Mouse (Mus musculus): ENCODE measurements around the gene Pak4.

Gene Pak4

DNA sequence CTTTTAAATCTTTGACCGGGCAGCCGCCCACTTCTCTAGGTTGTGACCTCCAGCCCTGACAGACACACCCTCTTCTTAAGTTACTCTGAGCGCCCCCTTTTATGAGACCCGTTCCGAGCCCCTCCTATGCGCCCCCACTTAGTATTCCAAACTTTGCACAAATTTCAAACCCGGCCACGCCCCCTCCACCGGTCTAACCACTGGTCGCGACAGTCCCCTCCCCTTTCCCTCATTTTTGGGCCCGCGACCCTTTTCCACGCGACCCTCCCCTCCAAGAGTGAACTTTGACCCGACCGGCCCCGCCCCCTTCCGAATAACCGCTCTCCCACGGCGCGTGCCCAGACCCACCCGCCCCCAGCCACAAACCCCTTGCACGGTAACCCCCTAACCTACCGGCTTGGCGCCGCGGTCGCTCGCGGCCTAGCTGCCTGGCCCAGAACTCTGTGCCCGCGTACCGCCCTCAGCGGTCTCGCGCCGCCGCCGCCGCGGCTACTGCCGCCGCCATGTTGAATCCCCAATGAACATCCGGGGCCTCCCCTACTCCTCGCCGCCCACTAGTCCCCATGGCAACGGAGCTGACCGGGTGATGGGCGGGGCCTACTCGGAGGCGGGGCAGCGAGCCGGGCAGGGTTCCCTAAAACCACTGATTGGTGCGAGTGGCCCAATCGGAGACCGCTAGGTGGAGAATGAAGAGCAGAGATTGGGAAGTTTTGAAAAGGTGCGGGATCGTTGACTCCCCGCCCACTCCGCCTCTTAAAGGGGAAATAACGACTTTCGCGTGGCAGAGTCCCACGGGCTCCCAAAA, at the start of gene Pak4, which contains the start of gene Samd4b:
Gene Pak4 (minus strand): TSS at position 544 of the 805 bp plus-strand sequence.
Gene Samd4b (minus strand): TSS at position 503 of the 805 bp plus-strand sequence.
- in situ Hi-C loops (cut with MboI, MseI): loop anchor here in 1 of 2 experiments (5.0 kb wide), 1 partner anchor 71 kb away; no protein-coding TSS in a partner anchor

DNA sequence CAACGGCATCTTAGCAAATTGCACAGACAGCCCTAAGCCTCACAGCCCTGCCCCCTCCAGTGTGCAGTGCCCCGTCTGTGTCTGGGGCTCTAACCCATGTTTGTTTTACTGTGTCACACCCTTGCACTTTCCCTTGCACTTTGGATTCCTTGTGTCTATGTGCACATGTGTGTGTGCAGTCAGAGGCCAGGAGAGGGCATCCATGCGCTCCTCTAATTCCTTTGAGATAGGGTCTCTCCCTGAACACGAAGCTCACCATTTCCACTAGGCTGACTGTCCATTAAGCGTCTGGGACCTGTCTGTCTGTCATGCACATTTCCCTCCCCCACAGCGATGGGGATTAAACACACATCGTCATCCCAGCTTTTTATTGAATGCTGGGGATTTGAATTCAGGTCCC, 49.0 kb upstream of the Pak4 start:
- in situ Hi-C loops (cut with MboI, MseI): no loop called here

DNA sequence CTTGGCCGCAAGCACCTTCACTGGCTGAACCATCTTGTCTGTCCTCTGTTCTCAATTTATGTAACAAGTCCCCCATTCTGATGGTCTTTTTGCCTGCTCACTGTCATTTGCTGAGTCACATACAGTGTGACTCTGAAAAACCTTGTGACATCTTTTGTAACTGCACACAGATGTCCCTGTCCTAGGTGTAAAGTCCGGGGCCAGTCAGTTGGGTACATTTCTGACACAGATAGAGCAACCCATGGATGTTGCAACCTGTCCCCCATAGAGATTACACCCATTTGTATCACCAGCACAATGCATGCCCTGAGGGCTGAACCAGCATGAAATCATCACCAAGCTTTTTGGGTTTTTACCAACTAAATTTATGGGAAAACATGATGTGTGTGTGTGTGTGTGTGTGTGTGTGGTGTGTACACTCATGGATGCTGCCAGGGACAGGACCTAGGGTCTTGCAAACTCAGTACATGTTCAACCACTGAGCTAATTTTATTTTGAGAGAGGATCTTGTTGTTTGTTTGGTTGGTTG, 48.0 kb upstream of the Pak4 start:
- in situ Hi-C loops (cut with MboI, MseI): no loop called here

DNA sequence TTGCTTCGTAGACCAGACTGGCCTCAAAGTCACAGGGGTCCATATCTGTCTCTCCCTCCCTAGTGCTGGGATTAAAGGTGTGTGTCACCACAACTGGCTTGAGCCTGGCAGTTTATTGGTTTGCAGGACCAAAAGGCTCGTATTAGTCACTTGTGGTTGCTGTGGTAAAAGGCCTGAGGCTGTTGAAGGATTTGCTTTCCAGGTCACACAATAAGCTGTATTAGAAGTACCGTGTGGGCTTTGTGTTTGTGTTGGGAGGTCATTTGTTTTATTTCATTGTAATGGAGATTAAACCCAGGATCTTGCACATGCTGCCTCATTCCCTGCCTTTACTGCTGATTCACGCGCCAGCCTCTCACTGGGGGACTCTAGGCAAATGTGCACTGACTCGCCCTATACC, 47.4 kb upstream of the Pak4 start:
- in situ Hi-C loops (cut with MboI, MseI): no loop called here

DNA sequence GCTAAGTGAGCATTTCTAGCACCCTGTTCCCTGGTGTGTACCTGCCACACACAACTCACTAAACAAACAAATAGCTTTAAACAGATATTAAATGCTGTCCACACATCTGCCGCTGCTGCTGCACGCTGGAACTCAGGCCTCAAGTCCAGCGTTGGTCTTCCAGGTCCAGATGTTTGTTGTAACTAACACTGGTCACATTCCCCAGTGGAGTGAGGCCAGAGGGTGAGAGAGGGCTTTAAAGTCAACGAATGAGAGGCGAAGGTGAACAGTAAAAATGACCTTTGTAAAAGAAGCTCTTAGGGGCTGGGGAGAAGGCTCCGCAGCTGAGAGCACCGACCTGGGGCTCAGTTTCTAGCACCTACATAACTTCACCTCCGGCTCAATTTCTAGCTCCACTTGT, 43.6 kb upstream of the Pak4 start:
- in situ Hi-C loops (cut with MboI, MseI): no loop called here

DNA sequence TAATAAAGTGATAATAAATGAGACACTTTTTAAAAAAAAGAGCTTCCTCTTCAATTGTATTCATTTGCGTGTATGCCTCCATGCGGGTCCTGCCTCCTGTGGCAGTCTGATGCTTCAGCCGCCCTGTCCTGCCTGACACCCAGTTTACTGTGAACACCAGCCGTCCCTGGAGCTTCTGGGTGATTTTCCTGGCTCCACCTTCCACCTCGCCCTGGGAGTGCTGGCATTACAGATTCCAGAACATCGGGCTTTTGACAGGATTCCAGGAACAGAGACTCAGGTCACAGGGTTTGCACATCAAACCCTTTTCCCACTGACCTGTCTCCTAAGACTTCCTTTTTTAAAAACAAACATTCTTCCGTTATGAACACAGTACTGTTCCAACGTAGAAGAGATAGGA, 39.5 kb upstream of the Pak4 start:
- in situ Hi-C loops (cut with MboI, MseI): no loop called here

DNA sequence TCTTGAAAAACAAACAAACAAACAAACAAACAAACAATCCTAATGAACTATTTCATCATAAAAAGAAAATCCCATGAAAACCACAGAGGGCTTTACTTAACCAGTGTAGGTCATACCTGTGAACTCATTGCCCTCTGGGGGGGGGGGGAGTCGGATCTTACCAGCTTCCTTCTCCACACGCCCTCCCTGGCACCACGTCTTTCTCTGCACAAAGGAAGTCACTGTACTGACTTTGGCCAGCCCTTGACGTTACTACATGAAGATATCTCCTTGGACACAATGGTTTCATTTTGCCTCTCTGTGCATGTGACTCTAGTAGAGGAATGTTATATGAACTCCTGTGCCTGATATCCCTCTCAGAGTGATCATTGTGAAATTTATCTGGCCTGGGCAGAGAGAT, 36.1 kb upstream of the Pak4 start:
- in situ Hi-C loops (cut with MboI, MseI): no loop called here

DNA sequence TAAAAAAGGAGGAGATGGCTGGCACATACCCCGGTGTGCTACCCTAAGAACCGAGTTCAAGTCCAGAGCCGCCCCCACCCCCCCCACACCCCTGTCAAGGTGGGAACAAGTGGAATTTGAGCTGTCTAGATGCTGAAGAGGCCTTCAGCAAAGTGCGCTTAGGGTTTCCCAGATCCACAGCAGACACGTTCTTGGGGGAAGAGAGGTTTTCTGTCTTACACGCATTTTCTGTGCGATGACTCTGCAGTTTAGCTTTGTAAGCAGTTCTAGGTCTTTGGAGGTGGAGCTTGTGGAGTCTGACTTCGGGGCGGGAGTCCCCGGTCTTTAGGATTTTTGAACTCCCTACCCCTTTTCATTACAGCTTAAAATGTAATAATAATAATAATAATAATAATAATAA, 33.1 kb upstream of the Pak4 start, which contains the start of gene Acp7:
Gene Acp7 (minus strand): TSS at position 260 of the 400 bp plus-strand sequence.
- in situ Hi-C loops (cut with MboI, MseI): no loop called here

DNA sequence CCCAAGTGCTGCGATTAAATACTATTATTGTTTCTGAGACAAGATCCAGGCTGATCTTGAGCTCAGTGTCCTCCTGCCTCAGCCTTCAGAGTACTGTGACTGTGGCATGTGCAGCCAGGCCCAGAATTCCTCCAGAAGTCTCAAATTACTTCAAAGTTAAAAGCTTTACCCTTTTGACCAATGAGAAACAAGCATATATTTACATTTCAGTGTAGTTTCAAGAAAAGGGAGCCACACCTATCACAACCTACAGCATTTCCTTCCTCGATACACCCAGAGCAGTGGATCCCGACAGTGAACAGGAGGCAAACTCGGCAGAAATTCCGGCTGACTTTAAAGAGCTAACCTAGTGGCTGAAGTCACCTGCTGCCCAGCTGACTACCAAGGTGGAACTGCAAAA, 26.8 kb upstream of the Pak4 start:
- in situ Hi-C loops (cut with MboI, MseI): no loop called here

DNA sequence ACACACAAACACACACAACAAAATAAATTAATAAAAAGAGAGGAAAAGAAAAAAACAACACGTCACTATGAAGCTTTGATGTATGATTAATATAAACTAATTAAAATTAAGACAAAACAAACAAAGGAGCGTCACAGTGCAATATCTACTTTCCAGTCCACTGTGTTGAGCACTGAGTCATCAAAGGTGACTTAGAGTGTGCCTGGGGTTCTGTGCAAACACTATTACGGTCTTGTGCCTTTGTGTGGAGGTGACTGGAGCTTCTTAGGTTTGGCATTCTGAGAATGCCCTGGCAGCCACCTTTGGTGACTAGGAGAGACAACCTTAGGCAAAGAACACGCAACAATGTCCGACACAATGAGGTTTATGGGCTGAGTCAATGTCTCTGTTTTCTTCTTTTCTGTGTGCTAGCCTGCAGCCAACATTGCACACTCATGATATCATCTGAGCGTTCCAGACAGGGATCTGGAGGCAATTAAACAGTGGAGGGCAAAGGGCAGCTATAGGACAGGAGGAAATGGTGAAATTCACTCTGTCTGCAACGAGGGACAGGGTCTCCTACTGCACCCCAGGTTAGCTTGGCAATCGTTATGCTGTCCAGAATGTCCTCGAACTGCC, 21.2 kb upstream of the Pak4 start:
- in situ Hi-C loops (cut with MboI, MseI): no loop called here

DNA sequence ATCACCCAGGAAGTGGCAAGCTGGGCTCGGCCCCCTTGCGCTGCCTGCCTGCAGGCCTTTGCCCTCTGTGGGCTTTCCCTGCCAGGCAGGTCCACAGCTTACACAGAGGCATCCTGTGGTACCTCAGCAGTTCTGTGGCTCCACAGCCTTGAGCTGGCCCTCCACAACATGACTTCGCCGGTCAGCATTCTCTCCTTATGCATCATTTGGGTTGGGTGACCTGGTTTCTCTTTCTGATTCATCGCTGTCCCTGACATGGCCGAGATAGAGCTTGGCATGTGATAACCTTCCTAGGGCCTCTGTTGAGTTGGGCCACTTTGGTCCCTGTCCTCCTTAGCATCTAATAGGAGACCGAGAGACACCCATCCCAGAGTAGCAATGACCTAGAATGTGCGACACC, 8.0 kb upstream of the Pak4 start:
- in situ Hi-C loops (cut with MboI, MseI): loop anchor here in 1 of 2 experiments (5.0 kb wide), 2 partner anchors 121 to 239 kb away; no protein-coding TSS in a partner anchor

DNA sequence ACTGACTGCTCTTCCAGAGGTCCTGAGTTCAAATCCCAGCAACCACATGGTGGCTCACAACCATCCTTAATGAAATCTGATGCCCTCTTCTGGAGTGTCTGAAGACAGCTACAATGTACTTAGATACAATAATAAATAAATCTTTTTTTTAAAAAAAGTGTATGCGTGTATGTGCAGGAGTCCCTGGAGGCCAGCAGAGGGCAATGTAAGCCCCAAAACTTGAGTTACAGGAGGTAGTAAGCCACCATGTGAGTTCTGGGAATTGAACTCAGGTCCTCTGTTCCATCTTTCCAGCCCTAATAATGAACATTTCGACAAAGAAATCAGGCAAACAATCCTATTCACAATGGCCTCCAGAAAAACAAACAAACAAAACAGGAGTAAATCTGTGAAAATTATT, 5.8 kb upstream of the Pak4 start:
- in situ Hi-C loops (cut with MboI, MseI): loop anchor here in 1 of 2 experiments (5.0 kb wide), 1 partner anchor 36 kb away; no protein-coding TSS in a partner anchor

DNA sequence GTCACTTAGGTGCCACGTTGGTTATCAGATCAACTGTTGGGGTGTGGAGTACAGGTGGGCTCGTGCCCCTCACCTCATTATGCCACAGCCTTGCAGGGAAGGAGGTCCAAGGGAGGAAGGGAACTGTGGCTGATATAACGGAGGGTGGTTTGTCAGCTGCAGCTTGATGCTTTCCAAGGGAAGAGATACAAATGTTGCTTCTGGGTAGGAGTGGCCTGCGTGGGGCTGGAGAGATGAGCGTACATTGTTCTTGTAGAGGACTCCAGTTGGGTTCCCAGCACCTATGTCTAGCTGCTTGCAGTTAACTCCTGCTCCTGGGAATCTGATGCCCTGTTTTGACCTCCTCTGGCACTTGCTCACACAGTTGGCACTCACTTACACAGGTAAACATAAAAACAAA, 5.2 kb upstream of the Pak4 start:
- in situ Hi-C loops (cut with MboI, MseI): loop anchor here in 1 of 2 experiments (5.0 kb wide), 1 partner anchor 36 kb away; no protein-coding TSS in a partner anchor

DNA sequence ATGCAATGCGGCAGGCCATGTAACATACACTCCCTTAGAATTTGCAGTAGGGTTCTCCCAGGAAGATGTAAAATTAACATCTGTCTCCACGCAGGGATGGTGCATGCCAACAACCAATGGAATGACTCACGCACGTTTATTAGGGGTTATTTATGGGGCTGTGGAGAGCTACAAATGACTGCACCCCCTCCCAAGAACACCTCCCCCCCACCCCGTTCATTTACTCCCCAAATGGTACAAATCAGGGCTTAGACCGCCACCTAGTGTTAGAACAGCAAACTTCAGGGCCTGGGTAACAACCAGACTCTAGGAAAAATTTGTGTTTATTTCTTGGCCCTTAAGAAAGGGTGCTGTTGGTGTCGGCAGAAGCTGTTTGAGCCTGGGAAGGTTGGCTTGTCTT, 3.7 kb upstream of the Pak4 start:
- in situ Hi-C loops (cut with MboI, MseI): loop anchor here in 1 of 2 experiments (5.0 kb wide), 1 partner anchor 34 kb away; no protein-coding TSS in a partner anchor

DNA sequence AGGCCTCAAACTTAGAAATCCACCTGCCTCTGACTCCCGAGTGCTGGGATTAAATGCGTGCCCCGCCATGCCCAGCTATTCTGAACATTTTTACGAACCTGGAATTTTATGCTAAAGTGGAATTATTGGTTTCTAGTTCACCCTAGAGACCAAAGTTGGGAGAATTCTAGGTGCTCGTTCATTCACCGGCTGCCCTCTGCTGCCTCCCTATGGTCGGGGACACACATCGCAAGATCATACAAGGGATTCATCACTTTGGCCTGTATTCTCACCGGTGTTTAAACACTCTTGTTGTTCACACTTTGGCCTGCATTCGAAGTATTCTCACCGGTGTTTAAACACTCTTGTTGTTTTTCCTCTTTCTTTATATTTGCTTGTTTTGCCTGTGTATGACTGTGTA, 3.0 kb upstream of the Pak4 start:
- in situ Hi-C loops (cut with MboI, MseI): loop anchor here in 1 of 2 experiments (5.0 kb wide), 1 partner anchor 34 kb away; no protein-coding TSS in a partner anchor

DNA sequence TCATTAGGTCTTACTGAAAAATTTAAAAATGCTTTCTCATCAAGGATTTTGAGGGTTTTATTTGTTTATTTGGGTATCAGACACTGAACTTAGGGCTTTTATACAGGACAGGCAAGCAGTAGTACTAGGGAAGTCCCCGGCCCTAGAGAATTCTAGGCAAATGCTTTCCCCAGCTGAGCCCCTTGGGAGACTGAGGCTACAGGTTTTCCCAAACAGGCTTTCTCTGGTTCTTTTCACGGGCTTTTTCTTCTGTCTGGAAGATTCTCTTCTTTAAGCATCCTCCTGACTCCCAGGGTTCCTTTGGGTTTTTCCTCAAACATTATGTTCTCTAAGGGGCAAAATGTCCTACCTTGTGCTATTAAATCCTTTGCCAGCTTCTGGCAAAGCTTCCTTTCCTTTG, 966 bp upstream of the Pak4 start:
- in situ Hi-C loops (cut with MboI, MseI): loop anchor here in 1 of 2 experiments (5.0 kb wide), 1 partner anchor 72 kb away; no protein-coding TSS in a partner anchor

DNA sequence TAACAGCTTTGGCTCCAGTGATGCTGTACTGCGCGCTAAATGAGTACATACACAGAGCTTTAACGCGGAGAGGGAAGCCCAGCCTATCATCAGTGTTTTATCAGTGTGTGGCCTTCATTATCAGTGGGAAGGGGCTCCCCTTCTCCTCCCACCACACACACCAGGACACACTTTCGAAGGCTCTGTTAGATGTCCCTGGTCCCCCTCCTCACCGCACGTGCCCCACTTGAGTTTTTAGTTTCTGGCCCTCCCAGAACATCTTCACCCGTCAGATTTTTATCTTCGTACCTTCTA, 761 bp downstream of the Pak4 start:
- in situ Hi-C loops (cut with MboI, MseI): loop anchor here in 1 of 2 experiments (5.0 kb wide), 1 partner anchor 70 kb away; no protein-coding TSS in a partner anchor

DNA sequence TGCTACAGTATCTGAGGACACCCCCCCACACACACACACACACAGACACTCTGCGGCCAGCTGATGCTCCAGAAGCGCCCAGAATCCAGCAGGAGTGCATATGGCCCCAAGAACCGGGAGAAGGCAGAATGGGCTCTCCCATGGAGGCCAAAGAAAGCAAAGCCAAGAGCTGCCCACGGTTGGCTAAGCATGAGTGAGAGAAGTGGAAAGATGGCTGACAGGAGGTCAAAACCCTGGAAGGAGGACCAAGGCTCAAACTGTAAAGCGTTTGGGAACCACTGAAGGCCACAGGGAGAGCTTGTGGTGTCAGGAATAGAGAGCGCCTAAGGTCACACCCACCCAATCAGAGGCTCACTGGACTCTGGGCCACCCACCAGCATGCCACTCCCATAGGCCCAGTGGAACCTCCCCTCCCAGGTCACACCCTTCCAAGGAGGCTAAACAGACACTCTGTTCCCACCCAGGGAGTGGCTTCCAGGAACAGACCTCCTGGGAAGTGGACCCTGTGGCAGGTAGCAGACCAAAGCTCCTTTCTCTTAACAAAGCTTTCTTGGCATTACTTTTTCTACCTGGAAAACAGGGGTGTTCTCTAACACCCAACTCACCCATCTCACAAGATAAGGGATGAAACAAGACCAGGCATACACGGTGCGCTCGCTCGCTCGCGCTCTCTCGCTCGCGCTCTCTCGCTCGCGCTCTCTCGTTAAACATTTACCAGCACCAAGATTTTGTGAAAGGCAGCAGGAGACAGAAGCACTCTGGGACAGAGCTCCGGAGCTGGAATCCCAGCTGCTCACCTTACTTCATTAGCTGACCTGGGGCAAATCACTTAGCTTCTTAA, 1.3 kb downstream of the Pak4 start:
- in situ Hi-C loops (cut with MboI, MseI): loop anchor here in 1 of 2 experiments (5.0 kb wide), 1 partner anchor 69 kb away; no protein-coding TSS in a partner anchor

DNA sequence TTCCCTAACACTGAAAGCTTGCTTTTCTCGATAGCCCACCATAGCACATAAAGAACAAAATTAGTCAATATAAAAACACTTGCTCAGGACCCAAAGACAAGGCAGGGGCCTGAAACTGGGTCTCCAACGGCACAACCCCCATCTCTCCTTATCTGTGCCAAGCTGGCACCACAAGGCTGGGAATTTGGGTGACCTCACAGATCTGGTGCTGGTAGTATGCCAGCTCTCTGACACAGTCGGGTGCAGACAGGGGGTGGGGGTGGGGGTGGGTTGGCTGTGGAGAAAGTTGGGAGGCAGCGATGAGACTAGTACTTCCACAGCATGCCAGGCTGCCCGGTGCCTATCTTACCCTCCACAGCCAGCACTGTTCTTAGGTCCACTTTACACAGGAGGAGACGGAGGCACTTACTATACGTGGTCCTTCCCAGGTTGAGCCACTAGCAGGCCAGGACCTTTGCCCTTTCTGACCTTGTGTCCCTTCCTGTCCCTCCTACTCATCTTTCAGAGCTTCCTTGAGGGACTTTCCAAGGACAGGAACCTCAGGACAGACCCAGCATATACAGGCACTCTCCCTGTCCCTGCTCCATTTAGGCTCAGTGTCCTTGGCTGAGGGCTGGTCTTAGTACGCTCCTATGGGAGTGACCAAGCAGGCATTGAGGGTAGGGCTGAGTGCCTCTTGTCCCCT, 2.1 kb downstream of the Pak4 start:
- in situ Hi-C loops (cut with MboI, MseI): loop anchor here in 1 of 2 experiments (5.0 kb wide), 1 partner anchor 69 kb away; no protein-coding TSS in a partner anchor

All from T-helper 17 cell (primary cell).